Mouse (Mus musculus) embryonic facial prominence, embryonic 12.5 days (tissue): ENCODE measurements at regions not wholly inside any gene's neighbourhood (a gene's known extent, or its start where the extent isn't known, plus 50 kb on each side); places are given as distances from the start of the nearest gene placed in this dataset.

ENCODE experiments used
- ATAC-seq: fragments of 200-750 bp; cut with Nextera tagmentation; 2 replicates; pipeline ENCODE4 v1.8.0; 2017; ENCODE audit not compliant: insufficient number of reproducible peaks, insufficient read depth, low FRiP score, low TSS enrichment
- H3K27ac ChIP-seq: fragments of 300-500 bp; sonication (generic); 2 replicates; pipeline ENCODE4 v1.5.1; 2016; ENCODE audit warnings: mild to moderate bottlenecking
- H3K27me3 ChIP-seq: fragments of 300-500 bp; sonication (generic); 2 replicates; pipeline ENCODE4 v1.6.1; 2016; ENCODE audit warnings: mild to moderate bottlenecking, moderate library complexity
- H3K36me3 ChIP-seq: fragments of 300-500 bp; sonication (generic); 2 replicates; pipeline ENCODE4 v1.6.1; 2016; ENCODE audit warnings: mild to moderate bottlenecking
- H3K4me1 ChIP-seq: fragments of 300-500 bp; sonication (generic); 2 replicates; pipeline ENCODE4 v1.6.1; 2016
- H3K4me2 ChIP-seq: fragments of 300-500 bp; sonication (generic); replicated peaks from 2 replicates; pipeline ENCODE4 v1.6.1; 2016; ENCODE audit warnings: mild to moderate bottlenecking, moderate library complexity
- H3K4me3 ChIP-seq: fragments of 300-500 bp; sonication (generic); 2 replicates; pipeline ENCODE4 v1.5.1; 2016; ENCODE audit warnings: mild to moderate bottlenecking
- H3K9ac ChIP-seq: fragments of 300-500 bp; sonication (generic); 2 replicates; pipeline ENCODE4 v1.6.1; 2016; ENCODE audit warnings: mild to moderate bottlenecking, moderate library complexity
- H3K9me3 ChIP-seq: fragments of 300-500 bp; sonication (generic); 2 replicates; pipeline ENCODE4 v1.6.1; 2016; ENCODE audit warnings: mild to moderate bottlenecking, moderate library complexity
- WGBS: fragments of 180-500 bp; shearing (Covaris S2); methylation state at CpG from one replicate; pipeline ENCODE4 v1.1.7; 2016; 5-methylcytosine and 5-hydroxymethylcytosine counted together

DNA sequence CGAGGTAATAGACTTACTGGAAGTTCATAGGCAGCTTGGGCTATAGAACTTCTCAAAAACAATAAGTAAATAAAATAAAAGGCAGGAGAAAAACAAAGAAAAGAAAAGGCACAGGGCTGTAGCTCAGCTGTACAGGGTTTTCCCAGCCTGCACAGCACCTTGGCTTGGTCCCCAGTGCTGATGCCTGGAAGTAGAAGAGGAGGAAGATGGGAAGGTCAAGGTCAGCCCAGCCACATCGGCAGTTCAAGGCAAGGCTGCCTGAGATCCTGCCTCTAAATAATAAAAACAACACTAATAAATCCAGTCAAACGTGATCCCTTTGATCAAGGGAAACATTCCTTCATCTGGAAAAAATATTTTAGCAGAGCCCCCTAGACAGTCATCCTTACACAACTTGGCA, 103.1 kb downstream of the Cenpf start:
- Histone ChIP-seq H3K27ac (no peak overlapping the region), H3K4me1 (no peaks in the 10 kb centered on the region), H3K27me3 (no peaks in the 10 kb centered on the region), H3K36me3 (no peaks in the 10 kb centered on the region), H3K9ac (no peak overlapping the region), H3K9me3 (no peaks in the 10 kb centered on the region), H3K4me2 (no peak overlapping the region), H3K4me3 (no peak overlapping the region)
- ATAC-seq: no peak
- WGBS: 55% methylated on average over 3 of the region's 3 CpGs

DNA sequence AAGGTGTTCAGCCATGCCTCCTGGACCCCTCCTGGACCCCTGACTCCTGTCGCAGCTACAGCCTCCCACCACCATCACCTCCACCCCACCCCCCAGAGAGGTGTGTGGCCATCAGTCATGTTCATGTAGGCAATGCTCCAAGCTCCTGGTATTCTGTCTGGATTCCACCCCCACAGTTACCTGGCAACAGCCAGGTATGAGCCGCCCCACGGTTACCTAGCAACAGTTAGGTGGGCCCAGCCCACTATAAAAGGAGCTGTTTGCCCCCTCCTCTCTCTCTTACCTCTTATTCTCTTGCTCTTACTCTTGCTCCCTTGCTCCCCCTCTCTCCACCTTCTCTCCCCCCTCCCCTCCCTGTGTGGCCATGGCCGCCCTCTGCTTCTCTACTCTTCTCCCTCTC, 106.5 kb downstream of the Cenpf start:
- no peaks in the 10 kb centered on the region for H3K4me1 ChIP-seq
- no peak overlapping the region for H3K9ac ChIP-seq
- no peak overlapping the region for H3K4me2 ChIP-seq
- WGBS: 86% methylated on average over 4 of the region's 4 CpGs
- H3K36me3 ChIP-seq: no peaks in the 10 kb centered on the region
- H3K27ac ChIP-seq: no peak overlapping the region
- H3K9me3 ChIP-seq: no peaks in the 10 kb centered on the region; the same call in 1 of the 2 replicates
- no peak overlapping the region for H3K4me3 ChIP-seq
- no peaks in the 10 kb centered on the region for H3K27me3 ChIP-seq
- no peak for ATAC-seq

DNA sequence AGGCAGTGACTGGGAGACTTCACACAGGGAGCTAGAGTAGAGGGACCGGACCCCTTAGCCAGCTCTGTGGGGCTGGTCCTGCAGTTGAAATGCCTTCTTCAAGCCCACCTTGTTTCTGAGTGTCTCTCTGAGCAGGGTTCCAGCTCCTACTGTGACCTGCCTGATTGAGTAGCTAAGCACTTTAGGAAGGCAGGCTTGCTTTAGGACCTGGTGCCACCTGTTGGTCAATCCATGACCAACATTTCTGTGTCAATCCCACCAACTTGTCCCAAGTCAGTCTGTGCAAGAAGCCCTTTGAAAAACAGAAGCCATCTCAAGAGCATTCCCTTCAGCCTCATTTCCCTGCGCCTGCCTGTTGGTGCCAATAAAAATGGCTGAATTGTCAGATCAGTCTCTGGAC, 108.5 kb downstream of the Cenpf start:
- Histone ChIP-seq H3K27me3 (no peaks in the 10 kb centered on the region), H3K9me3 (no peaks in the 10 kb centered on the region; the same call in 1 of the 2 replicates), H3K9ac (no peak overlapping the region), H3K4me2 (no peak overlapping the region), H3K36me3 (no peaks in the 10 kb centered on the region), H3K4me3 (no peak overlapping the region), H3K4me1 (no peaks in the 10 kb centered on the region), H3K27ac (no peak overlapping the region)
- 74% methylated on average over 2 of the region's 2 CpGs for WGBS
- ATAC-seq: no peak

DNA sequence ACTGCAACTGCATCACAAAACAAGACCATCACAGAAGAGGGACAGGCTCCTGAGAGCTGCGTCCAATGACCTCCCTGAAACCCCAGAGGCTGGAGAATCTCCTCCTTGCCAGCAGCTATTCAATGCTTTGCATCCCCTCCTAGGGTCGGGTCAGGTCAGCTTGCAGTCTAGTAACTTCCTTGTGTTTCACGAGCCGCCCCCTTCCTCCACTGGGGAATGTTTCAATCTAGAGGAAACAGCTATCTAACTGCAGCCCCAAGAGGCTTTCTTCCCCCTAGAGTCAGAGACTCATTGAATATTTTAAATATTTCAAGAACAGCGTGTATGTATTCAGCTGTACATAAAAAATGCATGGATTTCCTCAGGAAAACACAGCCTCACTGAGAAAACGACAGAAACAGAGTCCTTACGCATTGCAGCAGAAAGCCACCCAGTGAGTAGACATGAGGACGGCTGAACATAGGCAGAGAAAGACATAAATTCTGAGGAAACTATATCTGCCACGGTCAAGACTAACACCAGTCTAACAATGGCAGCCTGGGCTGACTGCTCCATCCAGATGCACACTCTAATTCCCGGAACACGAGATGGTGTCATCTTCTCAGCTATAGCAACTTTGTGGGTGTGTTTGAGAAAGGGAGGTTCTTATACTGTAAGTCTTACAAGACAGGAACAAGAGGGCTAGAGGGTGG, 111.4 kb downstream of the Cenpf start:
- no peak overlapping the region for H3K4me3 ChIP-seq
- H3K27ac ChIP-seq: no peak overlapping the region
- H3K9ac ChIP-seq: no peak overlapping the region
- H3K9me3 ChIP-seq: no peaks in the 10 kb centered on the region; the same call in 1 of the 2 replicates
- no peak for ATAC-seq
- 48% methylated on average over 11 of the region's 11 CpGs for WGBS
- no peak overlapping the region for H3K4me2 ChIP-seq
- no peaks in the 10 kb centered on the region for H3K27me3 ChIP-seq
- H3K36me3 ChIP-seq: no peaks in the 10 kb centered on the region
- no peaks in the 10 kb centered on the region for H3K4me1 ChIP-seq

DNA sequence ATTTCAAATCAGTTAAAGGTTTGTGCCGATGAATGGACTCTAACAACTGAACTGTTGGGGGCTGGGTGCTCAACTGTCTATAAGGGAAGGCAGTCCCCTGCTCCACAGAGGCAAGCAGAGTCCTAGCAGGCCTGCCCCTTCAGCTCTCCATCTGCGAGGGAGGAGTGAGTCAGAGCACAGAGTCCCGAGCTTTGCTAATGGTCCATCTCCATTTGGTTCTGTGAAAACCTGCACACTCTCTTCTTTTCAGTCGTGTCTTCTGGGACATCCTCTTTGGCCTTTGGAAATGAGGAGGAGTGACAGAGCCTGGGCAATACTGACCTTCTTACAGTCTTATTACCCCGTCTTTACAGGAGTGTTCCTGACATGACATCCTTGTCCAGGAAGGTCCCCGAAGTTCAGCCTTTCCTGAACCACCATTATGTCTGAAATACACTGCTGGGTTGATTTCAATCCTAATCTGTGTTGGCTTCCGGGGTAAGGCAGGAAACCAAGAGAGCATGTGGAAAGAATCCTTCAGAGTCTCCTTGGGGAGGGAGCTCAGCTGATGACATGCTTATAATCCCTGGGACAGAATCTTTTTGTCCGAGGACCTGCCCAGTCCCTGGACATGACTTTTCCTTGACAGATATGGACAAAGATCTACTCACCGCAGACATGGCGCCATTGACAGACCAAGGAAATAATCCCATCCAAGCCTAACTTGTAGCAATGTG, 112.2 kb downstream of the Cenpf start:
- Histone ChIP-seq H3K4me2 (no peak overlapping the region), H3K9me3 (no peaks in the 10 kb centered on the region; the same call in 1 of the 2 replicates), H3K4me3 (no peak overlapping the region), H3K4me1 (no peaks in the 10 kb centered on the region), H3K27ac (no peak overlapping the region), H3K36me3 (no peaks in the 10 kb centered on the region), H3K27me3 (no peaks in the 10 kb centered on the region), H3K9ac (no peak overlapping the region)
- no peak for ATAC-seq
- 89% methylated on average over 10 of the region's 10 CpGs for WGBS

DNA sequence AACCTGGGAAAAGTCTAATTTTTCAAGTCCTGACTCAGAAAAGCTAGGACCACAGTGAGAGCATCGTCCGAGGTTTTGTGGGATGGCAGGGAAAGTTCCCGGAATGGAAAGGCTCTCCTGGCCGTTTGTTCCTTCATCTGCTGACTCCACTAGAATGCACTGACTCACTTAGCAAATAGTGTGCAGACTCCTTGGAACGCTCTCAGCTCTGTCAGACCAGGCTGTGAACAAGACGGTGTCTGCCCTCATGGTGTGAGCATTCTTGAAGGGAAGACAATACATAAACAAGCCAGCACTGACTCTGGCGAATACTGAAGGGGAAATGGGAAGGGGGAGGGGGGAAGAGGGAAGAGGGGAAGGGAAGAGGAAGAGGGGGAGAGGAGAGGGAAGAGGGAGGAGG, 121.4 kb downstream of the Cenpf start:
- Histone ChIP-seq H3K4me1 (no peaks in the 10 kb centered on the region), H3K9ac (no peak overlapping the region), H3K4me3 (no peak overlapping the region), H3K4me2 (no peak overlapping the region), H3K27ac (no peak overlapping the region), H3K9me3 (no peaks in the 10 kb centered on the region), H3K36me3 (no peaks in the 10 kb centered on the region), H3K27me3 (no peaks in the 10 kb centered on the region)
- 44% methylated on average over 7 of the region's 7 CpGs for WGBS
- ATAC-seq: no peak

DNA sequence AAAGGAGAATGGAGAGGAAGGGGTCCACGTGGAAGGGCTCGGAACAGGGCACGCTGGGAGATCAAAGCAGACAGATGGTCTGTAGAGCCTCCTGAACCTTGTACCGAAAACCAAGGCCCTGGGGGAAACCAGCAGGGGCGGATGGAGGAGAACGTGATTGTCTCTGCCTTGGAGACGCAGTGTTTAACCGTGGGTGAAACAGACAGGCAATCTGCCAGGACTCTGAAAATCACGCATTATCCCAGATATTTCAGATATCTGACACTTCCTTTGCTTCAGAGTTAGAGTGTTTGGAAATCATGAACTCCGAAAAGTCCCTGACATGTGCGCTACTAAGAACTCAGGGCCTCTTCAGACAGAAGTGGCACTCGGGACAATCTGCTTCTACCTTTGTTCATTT, 126.1 kb downstream of the Cenpf start:
- Histone ChIP-seq H3K27ac (no peak overlapping the region), H3K4me1 (no peaks in the 10 kb centered on the region), H3K4me3 (no peak overlapping the region), H3K9ac (no peak overlapping the region), H3K9me3 (no peaks in the 10 kb centered on the region), H3K27me3 (no peaks in the 10 kb centered on the region), H3K36me3 (no peaks in the 10 kb centered on the region), H3K4me2 (no peak overlapping the region)
- no peak for ATAC-seq
- WGBS: 85% methylated on average over 12 of the region's 12 CpGs

DNA sequence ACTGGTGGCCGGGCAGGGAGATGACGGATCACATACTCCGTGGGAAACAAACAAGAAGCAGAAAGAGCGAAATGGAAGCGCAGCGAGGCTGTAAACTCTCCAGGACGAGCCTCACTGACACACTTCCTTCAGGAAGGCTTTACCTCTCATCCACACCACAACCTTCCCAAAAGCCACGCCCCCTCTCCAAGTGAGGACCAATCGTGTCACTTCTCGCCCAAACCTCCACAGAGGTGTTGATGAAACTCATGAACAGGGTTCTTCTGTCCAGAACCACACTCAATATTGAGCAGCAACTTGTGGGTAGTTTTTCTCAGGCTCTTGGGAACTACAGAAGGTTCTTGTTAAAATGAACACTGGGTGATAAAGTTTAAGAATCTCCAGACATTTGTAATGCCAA, 127.3 kb downstream of the Cenpf start:
- 40% methylated on average over 10 of the region's 10 CpGs for WGBS
- no peak overlapping the region for H3K4me2 ChIP-seq

DNA sequence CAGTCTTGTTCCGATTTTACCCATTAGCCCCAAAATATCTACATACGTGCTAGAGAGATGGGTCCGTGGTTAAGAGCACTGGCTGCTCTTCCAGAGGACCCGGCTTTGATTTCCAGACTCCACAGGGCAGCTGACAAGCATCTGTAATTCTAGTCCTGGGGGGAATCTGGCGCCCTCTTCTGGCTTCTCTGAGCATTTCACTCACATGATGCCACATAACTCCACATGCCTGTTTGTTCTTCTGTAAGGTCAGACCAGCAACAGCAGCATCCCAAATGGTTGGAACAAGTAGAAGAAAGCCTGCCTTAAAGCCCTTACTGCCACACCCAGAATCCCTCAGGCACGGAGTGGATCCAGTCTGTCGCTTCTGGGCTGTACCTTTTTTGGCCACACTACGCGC, 137.0 kb downstream of the Cenpf start:
- whole genome bisulfite sequencing: 84% methylated on average over 9 of the region's 9 CpGs
- no peaks in the 10 kb centered on the region for H3K4me1 ChIP-seq

More for the DNA sequence above, 127.3 kb downstream of the Cenpf start:
- Histone ChIP-seq H3K4me3 (no peak overlapping the region), H3K27ac (no peak overlapping the region), H3K9me3 (no peaks in the 10 kb centered on the region), H3K4me1 (no peaks in the 10 kb centered on the region), H3K36me3 (no peaks in the 10 kb centered on the region), H3K27me3 (no peaks in the 10 kb centered on the region), H3K9ac (no peak overlapping the region)
- no peak for ATAC-seq

DNA sequence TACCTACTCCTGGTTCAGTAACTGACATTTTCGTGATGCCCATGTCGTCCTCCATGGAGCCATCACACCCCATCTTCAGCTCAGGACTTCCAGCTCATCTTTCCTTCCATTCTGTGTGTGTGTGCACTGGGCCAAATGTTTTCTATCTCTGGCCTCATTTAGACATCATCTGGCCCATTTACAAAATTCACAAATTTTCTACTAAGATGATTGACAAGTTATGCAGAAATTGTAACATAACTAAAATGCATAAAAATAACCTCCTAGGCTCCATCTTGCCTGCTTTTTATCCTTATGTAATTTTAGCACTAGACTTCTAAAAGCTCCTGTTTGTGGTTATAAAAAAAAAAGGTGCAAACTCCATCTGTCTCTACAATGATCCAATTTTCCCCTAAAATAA, 130.8 kb upstream of the Kcnk2 start:
- H3K27ac ChIP-seq: no peak overlapping the region
- no peak overlapping the region for H3K9ac ChIP-seq
- no peak overlapping the region for H3K4me2 ChIP-seq
- H3K4me1 ChIP-seq: no peaks in the 10 kb centered on the region; the same call in 1 of the 2 replicates
- WGBS: 89% methylated on average over 2 of the region's 2 CpGs
- no peak for ATAC-seq
- H3K9me3 ChIP-seq: no peaks in the 10 kb centered on the region
- no peaks in the 10 kb centered on the region for H3K27me3 ChIP-seq
- H3K36me3 ChIP-seq: no peaks in the 10 kb centered on the region
- H3K4me3 ChIP-seq: no peak overlapping the region

More for the DNA sequence above, 137.0 kb downstream of the Cenpf start:
- Histone ChIP-seq H3K4me3 (no peak overlapping the region), H3K9ac (no peak overlapping the region), H3K27ac (no peak overlapping the region), H3K4me2 (no peak overlapping the region), H3K9me3 (no peaks in the 10 kb centered on the region), H3K36me3 (no peaks in the 10 kb centered on the region), H3K27me3 (no peaks in the 10 kb centered on the region)
- no peak for ATAC-seq

DNA sequence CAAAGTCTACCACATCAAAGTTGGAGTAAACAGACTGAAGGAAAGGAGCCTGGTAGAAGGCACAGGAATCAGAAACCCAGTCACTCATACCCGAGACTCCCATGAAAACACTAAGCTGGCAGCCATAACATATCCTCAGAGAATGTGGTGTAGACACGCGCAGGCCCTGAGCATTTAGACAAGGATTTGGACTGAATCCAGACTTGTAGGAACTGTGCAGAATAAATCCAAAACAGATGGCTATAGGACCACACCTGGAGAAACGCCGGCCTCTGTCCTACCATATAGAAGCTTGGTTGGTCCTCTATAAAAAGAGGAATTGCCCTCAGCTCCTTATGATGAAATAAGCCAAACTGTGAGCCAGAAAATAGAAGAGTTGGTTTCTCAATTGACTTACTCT, 124.3 kb upstream of the Kcnk2 start:
- Histone ChIP-seq H3K36me3 (no peaks in the 10 kb centered on the region), H3K9ac (no peak overlapping the region), H3K4me2 (no peak overlapping the region), H3K9me3 (no peaks in the 10 kb centered on the region), H3K27ac (no peak overlapping the region), H3K4me1 (no peaks in the 10 kb centered on the region), H3K4me3 (no peak overlapping the region), H3K27me3 (no peaks in the 10 kb centered on the region)
- 49% methylated on average over 5 of the region's 5 CpGs for WGBS
- ATAC-seq: no peak

DNA sequence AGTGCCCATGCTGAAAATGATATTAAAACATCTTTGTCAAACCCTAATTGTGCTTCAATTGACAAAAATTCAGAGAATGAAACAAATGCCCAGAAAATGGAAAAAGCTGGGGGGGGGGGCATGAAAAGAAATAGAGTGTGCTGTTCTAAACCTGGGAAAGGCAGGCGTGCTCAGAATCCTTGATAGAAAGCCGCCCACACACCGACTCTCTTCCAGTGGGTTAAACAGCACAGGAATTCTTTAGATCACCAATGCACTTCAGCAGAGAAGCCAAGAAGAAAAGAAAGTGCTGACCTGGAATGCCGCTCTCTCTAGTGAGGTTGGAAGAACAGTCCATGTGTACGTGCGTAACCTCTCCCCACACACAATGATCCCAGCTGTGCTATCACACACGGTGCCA, 113.4 kb upstream of the Kcnk2 start:
- Histone ChIP-seq H3K9me3 (no peaks in the 10 kb centered on the region), H3K4me1 (no peaks in the 10 kb centered on the region), H3K9ac (no peak overlapping the region), H3K27ac (no peak overlapping the region), H3K27me3 (no peaks in the 10 kb centered on the region), H3K4me3 (no peak overlapping the region), H3K4me2 (no peak overlapping the region), H3K36me3 (no peaks in the 10 kb centered on the region)
- WGBS: 86% methylated on average over 7 of the region's 7 CpGs
- no peak for ATAC-seq
